Mouse (Mus musculus) heart, adult 2 months (tissue): ENCODE data around the gene Acox2.

Source experiments
- CTCF ChIP-seq: fragments of 200-600 bp; IDR thresholded peaks from 2 replicates; pipeline ENCODE4 v1.8.1; 2022; ENCODE audit warnings: antibody characterized with exemption, mild to moderate bottlenecking, moderate library complexity
- EP300 ChIP-seq: fragments of 200-500 bp; IDR thresholded peaks from 2 replicates; pipeline ENCODE4 v1.6.1; 2011; ENCODE audit warnings: low read depth, low read length, control low read depth; ENCODE audit not compliant: insufficient read depth
- POLR2A ChIP-seq: fragments of 200-500 bp; IDR thresholded peaks from 2 replicates; pipeline ENCODE4 v1.6.1; 2011; ENCODE audit warnings: mild to moderate bottlenecking, low read depth, low read length, control low read depth; ENCODE audit not compliant: insufficient read depth

GRCm38 (mm10) chr14:8176251-8176650 is 82.9 kb downstream of the Acox2 start:
- TF ChIP-seq CTCF (no peak), POLR2A (no peak), EP300 (no peak)
